Mouse (Mus musculus): ENCODE results near the gene Pcsk5. TPM values are rescaled to one million over a fixed set of nuclear protein-coding genes. Genes with fewer than 3 reads are reported as not detected.

Pcsk5 gene
- polyA plus RNA-seq, 1 experiment from 2014 or later, result 7.9 TPM

GRCm38 (mm10) chr19:17428561-17428914, 408.9 kb downstream of the Pcsk5 start:
- Histone ChIP-seq H3K36me3 (ENCODE audit: control insufficient read depth, insufficient read depth, low read length) (no peaks in the 10 kb centered on the region), H3K27ac (replicated peaks; ENCODE audit: low read depth, low read length) (no peak overlapping the region), H3K4me2 (ENCODE audit: low read length) (no peak overlapping the region), H3K4me3 (replicated peaks; ENCODE audit: low read depth, low read length) (no peak overlapping the region), H3K9ac (replicated peaks; ENCODE audit: low read length) (no peak overlapping the region), H3K27me3 (ENCODE audit: control insufficient read depth, insufficient read depth, low read length) (no peaks in the 10 kb centered on the region), H3K4me1 (ENCODE audit: control insufficient read depth, insufficient read depth, low read length) (no peaks in the 10 kb centered on the region), H3K9me3 (ENCODE audit: control insufficient read depth, low read length) (no peaks in the 10 kb centered on the region)
- WGBS, result 82% methylated on average over 2 of the region's 2 CpGs
- no peak for DNase-seq
- no peak for ATAC-seq (ENCODE audit: low FRiP score, low TSS enrichment)

- WGBS, result 94% methylated on average over 2 of the region's 2 CpGs
- no peak overlapping the region for H3K4me2 ChIP-seq (ENCODE audit: low read length)
- H3K4me3 ChIP-seq (replicated peaks; ENCODE audit: low read depth, low read length), result no peak overlapping the region
Observed at GRCm38 (mm10) chr19:17427824-17428560, 409.4 kb downstream of the Pcsk5 start.

GRCm38 (mm10) chr19:17423306-17423705, 414.1 kb downstream of the Pcsk5 start:
- no peaks in the 10 kb centered on the region for H3K36me3 ChIP-seq (ENCODE audit: control insufficient read depth, insufficient read depth, low read length)
- H3K4me2 ChIP-seq (ENCODE audit: low read length), result no peak overlapping the region
- H3K9ac ChIP-seq (replicated peaks; ENCODE audit: low read length), result no peak overlapping the region
- ATAC-seq (ENCODE audit: low FRiP score, low TSS enrichment) (peak; percentile 14; the same call in 1 of the 2 replicates), DNase-seq (no peak)
- no peaks in the 10 kb centered on the region for H3K4me1 ChIP-seq (ENCODE audit: control insufficient read depth, insufficient read depth, low read length)
- WGBS, result 82% methylated on average over 3 of the region's 3 CpGs
- no peaks in the 10 kb centered on the region for H3K9me3 ChIP-seq (ENCODE audit: control insufficient read depth, low read length)
- H3K27me3 ChIP-seq (ENCODE audit: control insufficient read depth, insufficient read depth, low read length), result no peaks in the 10 kb centered on the region
- no peak overlapping the region for H3K27ac ChIP-seq (replicated peaks; ENCODE audit: low read depth, low read length)
- H3K4me3 ChIP-seq (replicated peaks; ENCODE audit: low read depth, low read length), result no peak overlapping the region

More at GRCm38 (mm10) chr19:17427824-17428560, 409.4 kb downstream of the Pcsk5 start:
- Histone ChIP-seq H3K36me3 (ENCODE audit: control insufficient read depth, insufficient read depth, low read length) (no peaks in the 10 kb centered on the region), H3K27me3 (ENCODE audit: control insufficient read depth, insufficient read depth, low read length) (no peaks in the 10 kb centered on the region), H3K9ac (replicated peaks; ENCODE audit: low read length) (no peak overlapping the region), H3K9me3 (ENCODE audit: control insufficient read depth, low read length) (no peaks in the 10 kb centered on the region), H3K27ac (replicated peaks; ENCODE audit: low read depth, low read length) (no peak overlapping the region), H3K4me1 (ENCODE audit: control insufficient read depth, insufficient read depth, low read length) (no peaks in the 10 kb centered on the region)
- ATAC-seq (ENCODE audit: low FRiP score, low TSS enrichment) (no peak), DNase-seq (no peak)

GRCm38 (mm10) chr19:17417855-17418254, 419.6 kb downstream of the Pcsk5 start:
- WGBS, result 80% methylated on average over 1 of the region's 1 CpGs
- H3K4me2 ChIP-seq (ENCODE audit: low read length), result no peak overlapping the region
- ATAC-seq (ENCODE audit: low FRiP score, low TSS enrichment), result no peak
- H3K27ac ChIP-seq (replicated peaks; ENCODE audit: low read depth, low read length), result no peak overlapping the region
- no peaks in the 10 kb centered on the region for H3K9me3 ChIP-seq (ENCODE audit: control insufficient read depth, low read length)
- H3K4me1 ChIP-seq (ENCODE audit: control insufficient read depth, insufficient read depth, low read length), result no peaks in the 10 kb centered on the region
- DNase-seq, result no peak
- no peaks in the 10 kb centered on the region for H3K36me3 ChIP-seq (ENCODE audit: control insufficient read depth, insufficient read depth, low read length)
- H3K27me3 ChIP-seq (ENCODE audit: control insufficient read depth, insufficient read depth, low read length), result no peaks in the 10 kb centered on the region
- H3K4me3 ChIP-seq (replicated peaks; ENCODE audit: low read depth, low read length), result no peak overlapping the region
- H3K9ac ChIP-seq (replicated peaks; ENCODE audit: low read length), result no peak overlapping the region

- Histone ChIP-seq H3K9me3 (ENCODE audit: control insufficient read depth, low read length) (no peaks in the 10 kb centered on the region), H3K4me3 (replicated peaks; ENCODE audit: low read depth, low read length) (no peak overlapping the region), H3K9ac (replicated peaks; ENCODE audit: low read length) (no peak overlapping the region), H3K27ac (replicated peaks; ENCODE audit: low read depth, low read length) (no peak overlapping the region), H3K4me2 (ENCODE audit: low read length) (no peak overlapping the region), H3K4me1 (ENCODE audit: control insufficient read depth, insufficient read depth, low read length) (no peaks in the 10 kb centered on the region), H3K27me3 (ENCODE audit: control insufficient read depth, insufficient read depth, low read length) (no peaks in the 10 kb centered on the region), H3K36me3 (ENCODE audit: control insufficient read depth, insufficient read depth, low read length) (no peaks in the 10 kb centered on the region)
- DNase-seq, result no peak
- WGBS, result 58% methylated on average over 4 of the region's 4 CpGs
- ATAC-seq (ENCODE audit: low FRiP score, low TSS enrichment), result no peak
Observed at GRCm38 (mm10) chr19:17412915-17413459, 424.4 kb downstream of the Pcsk5 start.

- no peaks in the 10 kb centered on the region for H3K4me1 ChIP-seq (ENCODE audit: control insufficient read depth, insufficient read depth, low read length)
- H3K4me3 ChIP-seq (replicated peaks; ENCODE audit: low read depth, low read length), result no peak overlapping the region
- no peaks in the 10 kb centered on the region for H3K9me3 ChIP-seq (ENCODE audit: control insufficient read depth, low read length)
- ATAC-seq (ENCODE audit: low FRiP score, low TSS enrichment) (no peak), DNase-seq (no peak)
- 92% methylated on average over 5 of the region's 5 CpGs for WGBS
- H3K36me3 ChIP-seq (ENCODE audit: control insufficient read depth, insufficient read depth, low read length), result no peaks in the 10 kb centered on the region
- no peak overlapping the region for H3K27ac ChIP-seq (replicated peaks; ENCODE audit: low read depth, low read length)
- no peak overlapping the region for H3K9ac ChIP-seq (replicated peaks; ENCODE audit: low read length)
- H3K4me2 ChIP-seq (ENCODE audit: low read length), result no peak overlapping the region
- H3K27me3 ChIP-seq (ENCODE audit: control insufficient read depth, insufficient read depth, low read length), result no peaks in the 10 kb centered on the region
Observed at GRCm38 (mm10) chr19:17410465-17411065, 426.9 kb downstream of the Pcsk5 start.

- no peak for DNase-seq
- H3K4me2 ChIP-seq (ENCODE audit: low read length), result no peak overlapping the region
- WGBS, result 57% methylated on average over 3 of the region's 3 CpGs
- ATAC-seq (ENCODE audit: low FRiP score, low TSS enrichment), result no peak
- H3K4me3 ChIP-seq (replicated peaks; ENCODE audit: low read depth, low read length), result no peak overlapping the region
- H3K9me3 ChIP-seq (ENCODE audit: control insufficient read depth, low read length), result no peaks in the 10 kb centered on the region
- H3K27me3 ChIP-seq (ENCODE audit: control insufficient read depth, insufficient read depth, low read length), result no peaks in the 10 kb centered on the region
- no peak overlapping the region for H3K9ac ChIP-seq (replicated peaks; ENCODE audit: low read length)
- no peak overlapping the region for H3K27ac ChIP-seq (replicated peaks; ENCODE audit: low read depth, low read length)
- no peaks in the 10 kb centered on the region for H3K4me1 ChIP-seq (ENCODE audit: control insufficient read depth, insufficient read depth, low read length)
- no peaks in the 10 kb centered on the region for H3K36me3 ChIP-seq (ENCODE audit: control insufficient read depth, insufficient read depth, low read length)
Observed at GRCm38 (mm10) chr19:17409351-17409750, 428.1 kb downstream of the Pcsk5 start.

- Histone ChIP-seq H3K9me3 (ENCODE audit: control insufficient read depth, low read length) (no peaks in the 10 kb centered on the region), H3K4me3 (replicated peaks; ENCODE audit: low read depth, low read length) (no peak overlapping the region), H3K4me1 (ENCODE audit: control insufficient read depth, insufficient read depth, low read length) (no peaks in the 10 kb centered on the region), H3K27me3 (ENCODE audit: control insufficient read depth, insufficient read depth, low read length) (no peaks in the 10 kb centered on the region), H3K4me2 (ENCODE audit: low read length) (no peak overlapping the region), H3K36me3 (ENCODE audit: control insufficient read depth, insufficient read depth, low read length) (no peaks in the 10 kb centered on the region), H3K9ac (replicated peaks; ENCODE audit: low read length) (no peak overlapping the region), H3K27ac (replicated peaks; ENCODE audit: low read depth, low read length) (no peak overlapping the region)
- DNase-seq (no peak), ATAC-seq (ENCODE audit: low FRiP score, low TSS enrichment) (no peak)
Observed at GRCm38 (mm10) chr19:17408591-17408990, 428.8 kb downstream of the Pcsk5 start.

- DNase-seq (no peak), ATAC-seq (ENCODE audit: low FRiP score, low TSS enrichment) (no peak)
- H3K36me3 ChIP-seq (ENCODE audit: control insufficient read depth, insufficient read depth, low read length), result no peaks in the 10 kb centered on the region
- H3K4me2 ChIP-seq (ENCODE audit: low read length), result no peak overlapping the region
- no peak overlapping the region for H3K27ac ChIP-seq (replicated peaks; ENCODE audit: low read depth, low read length)
- H3K9ac ChIP-seq (replicated peaks; ENCODE audit: low read length), result no peak overlapping the region
- no peak overlapping the region for H3K4me3 ChIP-seq (replicated peaks; ENCODE audit: low read depth, low read length)
- no peaks in the 10 kb centered on the region for H3K4me1 ChIP-seq (ENCODE audit: control insufficient read depth, insufficient read depth, low read length)
- H3K9me3 ChIP-seq (ENCODE audit: control insufficient read depth, low read length), result no peaks in the 10 kb centered on the region
- H3K27me3 ChIP-seq (ENCODE audit: control insufficient read depth, insufficient read depth, low read length), result no peaks in the 10 kb centered on the region
- 94% methylated on average over 5 of the region's 5 CpGs for WGBS
Observed at GRCm38 (mm10) chr19:17406823-17407222, 430.6 kb downstream of the Pcsk5 start.
